ENCODE assay signal across 8 mouse cellular contexts in genomic region chr13:38634800-38635269, GRCm38 (mm10). TPM values are rescaled to one million over a fixed set of nuclear protein-coding genes. Genes with fewer than 3 reads are reported as not detected.
A peak's percentile ranks its signal among the peaks of the same experiment; 100 is the strongest.
DNase-seq lines count a peak whose midpoint lies in the region; ATAC-seq and TF ChIP-seq lines count a peak whose summit lies in the region.

Gene Bloc1s5, minus strand, starts transcription at chr13:38635109.

- H3K79me2 ChIP-seq in C2C12 (ENCODE audit: control insufficient read depth, insufficient read depth), result no peaks in the 10 kb centered on the region

- H3K9ac ChIP-seq in heart, embryonic 12.5 days, result peak within 1 kb of the TSS; percentile 78
- peak within 1 kb of the TSS; percentile 84 for H3K9ac ChIP-seq in kidney, postnatal 0 days (ENCODE audit: low read depth, low read length)
- peak within 1 kb of the TSS; percentile 85 for H3K9ac ChIP-seq in liver, embryonic 11.5 days (ENCODE audit: low read depth, low read length)
- peak within 1 kb of the TSS; percentile 57 for H3K9ac ChIP-seq in stomach, embryonic 14.5 days (replicated peaks; ENCODE audit: low read depth, low read length)

- H3K4me1 ChIP-seq in erythroblast, embryonic 14.5 days (ENCODE audit: control insufficient read depth), result peaks cover 58% of the 10 kb centered on the region
- peaks cover 5% of the 10 kb centered on the region; the same call in 1 of the 2 replicates for H3K4me1 ChIP-seq in heart, embryonic 12.5 days (replicated peaks)
- H3K4me1 ChIP-seq in kidney, postnatal 0 days (replicated peaks; ENCODE audit: insufficient read depth, low read length), result no peaks in the 10 kb centered on the region
- peaks cover 19% of the 10 kb centered on the region for H3K4me1 ChIP-seq in liver, embryonic 11.5 days (replicated peaks; ENCODE audit: control insufficient read depth, insufficient read depth, low read length)
- H3K4me1 ChIP-seq in stomach, embryonic 14.5 days (ENCODE audit: control insufficient read depth, insufficient read depth, low read length), result 0 out of 2 replicates have a peak, but pooled peaks cover 5% of the 10 kb centered on the region

- H3ac ChIP-seq in C2C12 (ENCODE audit: control insufficient read depth, insufficient read length, low read depth), result peak within 1 kb of the TSS; percentile 59

- peak within 1 kb of the TSS; percentile 52 for H3K27ac ChIP-seq in heart, embryonic 12.5 days (ENCODE audit: poor library complexity, severe bottlenecking)
- peak within 1 kb of the TSS; percentile 62 for H3K27ac ChIP-seq in kidney, postnatal 0 days
- H3K27ac ChIP-seq in liver, embryonic 11.5 days (ENCODE audit: low read depth, low read length), result peak within 1 kb of the TSS; percentile 95
- H3K27ac ChIP-seq in stomach, embryonic 14.5 days (ENCODE audit: low read length), result peak within 1 kb of the TSS; percentile 66; the same call in 1 of the 2 replicates

- peak within 1 kb of the TSS; percentile 73 for H3K4me2 ChIP-seq in heart, embryonic 12.5 days
- peak within 1 kb of the TSS; percentile 88 for H3K4me2 ChIP-seq in kidney, postnatal 0 days (ENCODE audit: low read length)
- H3K4me2 ChIP-seq in liver, embryonic 11.5 days, result peak within 1 kb of the TSS; percentile 88
- H3K4me2 ChIP-seq in stomach, embryonic 14.5 days (replicated peaks; ENCODE audit: low read depth, low read length), result peak within 1 kb of the TSS; percentile 80

- under 1% methylated on average over 42 of the region's 44 CpGs for WGBS in heart, embryonic 12.5 days
- under 1% methylated on average over 43 of the region's 44 CpGs for WGBS in kidney, postnatal 0 days
- WGBS in liver, embryonic 11.5 days, result under 1% methylated on average over 44 of the region's 44 CpGs
- WGBS in stomach, embryonic 14.5 days, result under 1% methylated on average over 44 of the region's 44 CpGs

- H3K36me3 ChIP-seq in C2C12 (ENCODE audit: control insufficient read depth, insufficient read depth), result peaks cover 4% of the 10 kb centered on the region
- H3K36me3 ChIP-seq in erythroblast, embryonic 14.5 days (ENCODE audit: control insufficient read depth), result peaks cover 23% of the 10 kb centered on the region
- H3K36me3 ChIP-seq in heart, embryonic 12.5 days, result peaks cover 9% of the 10 kb centered on the region
- H3K36me3 ChIP-seq in kidney, postnatal 0 days (ENCODE audit: insufficient read depth, low read length), result peaks cover 6% of the 10 kb centered on the region; the same call in 1 of the 2 replicates
- no peaks in the 10 kb centered on the region for H3K36me3 ChIP-seq in liver, embryonic 11.5 days (ENCODE audit: control insufficient read depth, insufficient read depth, low read length)
- H3K36me3 ChIP-seq in stomach, embryonic 14.5 days (ENCODE audit: control insufficient read depth, insufficient read depth, low read length), result peaks cover 3% of the 10 kb centered on the region; the same call in 1 of the 2 replicates

- H3K27me3 ChIP-seq in C2C12 (ENCODE audit: control insufficient read depth, insufficient read depth, insufficient read length), result no peaks in the 10 kb centered on the region
- H3K27me3 ChIP-seq in erythroblast, embryonic 14.5 days (ENCODE audit: control insufficient read depth), result no peaks in the 10 kb centered on the region
- no peaks in the 10 kb centered on the region for H3K27me3 ChIP-seq in heart, embryonic 12.5 days (replicated peaks)
- no peaks in the 10 kb centered on the region for H3K27me3 ChIP-seq in kidney, postnatal 0 days (ENCODE audit: insufficient read depth, low read length)
- no peaks in the 10 kb centered on the region for H3K27me3 ChIP-seq in liver, embryonic 11.5 days (replicated peaks; ENCODE audit: control insufficient read depth, insufficient read depth, low read length)
- H3K27me3 ChIP-seq in stomach, embryonic 14.5 days (ENCODE audit: control insufficient read depth, insufficient read depth, low read length), result no peaks in the 10 kb centered on the region

- H3K4me3 ChIP-seq in C2C12 (ENCODE audit: insufficient read depth, poor library complexity, severe bottlenecking), result peak within 1 kb of the TSS; percentile 53
- peak within 1 kb of the TSS; percentile 67 for H3K4me3 ChIP-seq in erythroblast, embryonic 14.5 days (replicated peaks)
- H3K4me3 ChIP-seq in heart, embryonic 12.5 days, result peak within 1 kb of the TSS; percentile 79
- H3K4me3 ChIP-seq in kidney, postnatal 0 days (replicated peaks; ENCODE audit: low read depth, low read length), result peak within 1 kb of the TSS; percentile 90
- peak within 1 kb of the TSS; percentile 74 for H3K4me3 ChIP-seq in liver, embryonic 11.5 days (ENCODE audit: low read depth, low read length)
- peak within 1 kb of the TSS; percentile 76 for H3K4me3 ChIP-seq in stomach, embryonic 14.5 days (ENCODE audit: low read depth, low read length)

- peak; percentile 95 for ATAC-seq in heart, embryonic 12.5 days (ENCODE audit: insufficient number of reproducible peaks, low FRiP score)
- peak; percentile 97 for ATAC-seq in kidney, postnatal 0 days (replicated peaks; ENCODE audit: low FRiP score, low read depth)
- ATAC-seq in liver, embryonic 11.5 days (replicated peaks; ENCODE audit: low FRiP score), result peak; percentile 91
- peak; percentile 94 for ATAC-seq in stomach, embryonic 14.5 days (ENCODE audit: insufficient number of reproducible peaks, insufficient read depth, low FRiP score, low read depth)

- 0 out of 2 replicates have a peak, but pooled peaks have one; percentile 39 for TF ChIP-seq POLR2A in brain, embryonic 14.5 days (IDR thresholded peaks at IDR 0.05; ENCODE audit: borderline replicate concordance, extremely low read depth, insufficient read depth, insufficient read length, poor library complexity, severe bottlenecking)

- no peaks in the 10 kb centered on the region for H3K9me3 ChIP-seq in erythroblast, embryonic 14.5 days (ENCODE audit: control insufficient read depth, low read length)
- H3K9me3 ChIP-seq in heart, embryonic 12.5 days (replicated peaks), result no peaks in the 10 kb centered on the region
- no peaks in the 10 kb centered on the region for H3K9me3 ChIP-seq in kidney, postnatal 0 days (replicated peaks; ENCODE audit: low read length)
- H3K9me3 ChIP-seq in liver, embryonic 11.5 days (ENCODE audit: control insufficient read depth, low read length), result no peaks in the 10 kb centered on the region
- no peaks in the 10 kb centered on the region for H3K9me3 ChIP-seq in stomach, embryonic 14.5 days (ENCODE audit: control insufficient read depth, low read depth, low read length)

- no peak for TF ChIP-seq CTCF in C2C12 (IDR thresholded peaks at IDR 0.05; ENCODE audit: control insufficient read depth, insufficient read depth, insufficient read length)
- TF ChIP-seq CTCF in brain, embryonic 14.5 days (IDR thresholded peaks at IDR 0.05; ENCODE audit: borderline replicate concordance, extremely low read depth, insufficient read depth, insufficient read length), result no peak
- TF ChIP-seq CTCF in kidney, postnatal 0 days (IDR thresholded peaks at IDR 0.05; ENCODE audit: low read depth), result no peak

- peak; percentile 98 for DNase-seq in brain, embryonic 14.5 days (ENCODE audit: low read depth)
- DNase-seq in kidney, postnatal 0 days (ENCODE audit: low spot score), result peak; percentile 96
- peak; percentile 93 for DNase-seq in liver, embryonic 11.5 days (ENCODE audit: low spot score)
- DNase-seq in naive thymus-derived CD4-positive, alpha-beta T cell, adult 2 months (ENCODE audit: low read depth), result peak; percentile 95

- H3K79me3 ChIP-seq in C2C12 (ENCODE audit: low read depth), result no peaks in the 10 kb centered on the region

TF ChIP-seq in C2C12, 6 proteins besides CTCF, POLR2A, EP300 and RAD21:
- TF ChIP-seq MYOD1 (IDR thresholded peaks at IDR 0.05; ENCODE audit: control insufficient read depth, insufficient read length, low read depth) (no peak), MAX (IDR thresholded peaks at IDR 0.05) (peak; percentile 22), CEBPB (IDR thresholded peaks at IDR 0.05; ENCODE audit: low read depth) (peak; percentile 21)

RNA-seq across cellular contexts. Expression of gene Bloc1s5, which starts in this region (rescaled TPM):
- polyA plus RNA-seq in C2C12 (2012; fragmentation: generic; extraction: Trizol), result 7.1 TPM
- polyA plus RNA-seq in brain, embryonic 14.5 days (2012; rRNA removed), result 9.1 and 9.2 TPM in 2 replicates
- 0.28 and 0.31 TPM in 2 replicates for polyA plus RNA-seq in erythroblast, embryonic 14.5 days (2012)
- polyA plus RNA-seq in heart, embryonic 12.5 days (2016; fragmentation: Nextera tagmentation; extraction: Ambion mirVana), result 16.9 and 17.8 TPM in 2 replicates
- 21.8 and 23.5 TPM in 2 replicates for polyA plus RNA-seq in kidney, postnatal 0 days (2015; fragmentation: Nextera tagmentation; extraction: Ambion mirVana)
- 20.3 and 24.9 TPM in 2 replicates for polyA plus RNA-seq in liver, embryonic 11.5 days (2014; fragmentation: Nextera tagmentation; extraction: Ambion mirVana)
- 16.1 and 17.7 TPM in 2 replicates for polyA plus RNA-seq in stomach, embryonic 14.5 days (2014; fragmentation: Nextera tagmentation; extraction: Ambion mirVana)

Comparison
In these comparisons a context has a peak if more than half of its experiments do, and no peak if none do; other contexts are left out.
1. Peak in every context shown above with its lines: DNase-seq, ATAC-seq, H3K4me3 ChIP-seq and H3K27ac ChIP-seq.